In the genomic region with DNA sequence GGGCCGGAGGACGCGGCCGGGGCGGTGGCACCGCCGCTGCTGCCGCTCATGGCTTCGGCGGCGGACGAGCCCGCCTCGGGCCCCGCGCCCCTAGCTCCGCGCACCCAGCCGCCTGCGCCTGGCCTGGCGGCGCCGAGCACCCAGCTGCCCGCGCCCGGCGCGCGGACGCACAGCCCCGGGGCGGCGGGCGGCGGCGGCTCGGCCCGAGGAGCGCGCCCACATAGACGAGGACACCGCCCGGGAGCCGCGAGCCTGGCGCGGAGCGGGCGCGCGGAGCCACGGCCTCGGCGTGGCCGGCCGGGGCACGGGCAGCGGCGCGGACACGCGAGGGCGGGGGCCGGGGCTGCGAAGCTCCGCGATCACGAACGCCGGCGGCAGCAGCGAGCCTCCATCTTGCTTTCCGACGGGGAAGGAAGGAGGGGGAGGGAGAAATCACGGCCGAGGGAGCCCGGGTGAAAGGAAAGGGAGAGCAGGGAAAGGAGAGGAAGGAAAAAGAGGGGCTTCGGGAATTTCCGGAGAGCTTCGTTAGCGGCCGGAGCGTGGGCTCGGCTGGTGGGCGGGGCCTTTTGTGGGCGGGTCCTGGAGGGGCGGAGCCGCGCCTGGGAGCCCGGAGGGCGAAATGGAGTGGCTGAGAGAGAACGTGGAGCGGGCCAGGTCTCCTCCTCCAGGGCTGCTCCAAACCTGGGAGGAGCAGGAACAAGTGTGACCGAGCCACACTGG, we compare ENCODE assay signal across 8 mouse cellular contexts. TPM values are rescaled to one million over a fixed set of nuclear protein-coding genes. Genes with fewer than 3 reads are reported as not detected.
DNase-seq lines count a peak whose midpoint lies in the region; ATAC-seq lines count a peak whose summit lies in the region.

TSS of gene Trio (minus strand) at position 402 of the 720 bp plus-strand sequence.

- peaks cover 80% of the 10 kb centered on the region for H3K27me3 ChIP-seq in megakaryocyte, embryonic 14.5 days (replicated peaks)

- peaks cover 24% of the 10 kb centered on the region for H3K4me1 ChIP-seq in megakaryocyte, embryonic 14.5 days

- peak; percentile 97 for DNase-seq in adipocyte (ENCODE audit: low spot score)
- peak; percentile 98 for DNase-seq in gastrocnemius, postnatal 25 days
- DNase-seq in left cerebral cortex, adult 9 months (ENCODE audit: low spot score in 2 of 2), result peak; percentile 90 to 97
- peak; percentile 94 to 98 for DNase-seq in right cerebral cortex, adult 2 months (ENCODE audit: low spot score in 2 of 2)
- peak; percentile 94 for DNase-seq in urinary bladder, postnatal 10 days (ENCODE audit: low spot score)

- peak within 1 kb of the TSS; percentile 92 for H3K4me3 ChIP-seq in megakaryocyte, embryonic 14.5 days (replicated peaks)

- no peaks in the 10 kb centered on the region for H3K9me3 ChIP-seq in megakaryocyte, embryonic 14.5 days

- peak; percentile 97 for ATAC-seq in common myeloid progenitor, adult 5-6 weeks (replicated peaks; ENCODE audit: low read depth, poor library complexity, severe bottlenecking)
- ATAC-seq in inflammation-experienced regulatory T-cells, adult 6 months, result peak; percentile 65

- H3K36me3 ChIP-seq in megakaryocyte, embryonic 14.5 days (replicated peaks; ENCODE audit: low read length), result no peaks in the 10 kb centered on the region

RNA-seq across cellular contexts. Expression of gene Trio, which starts in this region (rescaled TPM):
- 16.9 and 21.7 TPM in 2 replicates for total RNA-seq in common myeloid progenitor, adult 5-6 weeks (2017)
- 10 to 100 TPM; 31.0 to 36.4 TPM for total RNA-seq in gastrocnemius, postnatal 25 days (2021)
- 1 to 10 TPM; 3.1 to 9.4 (median 9.0) TPM for polyA plus RNA-seq in inflammation-experienced regulatory T-cells, adult 6 months (2017; shearing (Covaris generic))
- polyA plus RNA-seq in megakaryocyte, embryonic 14.5 days (2012; ENCODE audit: insufficient read depth, low replicate concordance), result 5.8 and 8.2 TPM in 2 replicates

Comparison
In these comparisons a context has a peak if more than half of its experiments do, and no peak if none do; other contexts are left out.
1. Peak in every context shown above with its lines: DNase-seq, ATAC-seq and H3K4me3 ChIP-seq.